Mouse (Mus musculus) heart, postnatal 0 days (tissue): ENCODE results near the gene Farsb.

ENCODE experiments used
- CTCF ChIP-seq: IDR thresholded peaks from 2 replicates; pipeline ENCODE4 v1.5.1; 2016; ENCODE audit warnings: antibody characterized with exemption, control low read depth, low read depth
- EP300 ChIP-seq: IDR thresholded peaks from 2 replicates; pipeline ENCODE4 v1.6.1; 2016; ENCODE audit warnings: antibody characterized with exemption, low read depth

GRCm38 (mm10) chr1:78451070-78451854, 37.4 kb downstream of the Farsb start:
- TF ChIP-seq CTCF (no peak), EP300 (no peak)
